Mouse (Mus musculus) heart, embryonic 10.5 days (tissue): ENCODE measurements at regions not wholly inside any gene's neighbourhood (a gene's known extent, or its start where the extent isn't known, plus 50 kb on each side); places are given as distances from the start of the nearest gene placed in this dataset.

Experiments used
- DNase-seq: peaks from one replicate; pipeline ENCODE4 v3.0.0-alpha.2; 2017; ENCODE audit warnings: low spot score
- H3K27ac ChIP-seq: fragments of 300-500 bp; sonication (generic); 2 replicates; pipeline ENCODE4 v1.5.1; 2016; ENCODE audit warnings: mild to moderate bottlenecking
- H3K27me3 ChIP-seq: fragments of 300-500 bp; sonication (generic); 2 replicates; pipeline ENCODE4 v1.6.1; 2016; ENCODE audit warnings: mild to moderate bottlenecking; ENCODE audit not compliant: poor library complexity, insufficient read depth, severe bottlenecking
- H3K36me3 ChIP-seq: fragments of 300-500 bp; sonication (generic); 2 replicates; pipeline ENCODE4 v1.6.1; 2016; ENCODE audit warnings: mild to moderate bottlenecking, moderate library complexity
- H3K4me1 ChIP-seq: fragments of 300-500 bp; sonication (generic); 2 replicates; pipeline ENCODE4 v1.6.1; 2016; ENCODE audit warnings: mild to moderate bottlenecking
- H3K4me3 ChIP-seq: fragments of 300-500 bp; sonication (generic); 2 replicates; pipeline ENCODE4 v1.5.1; 2016; ENCODE audit warnings: mild to moderate bottlenecking, moderate library complexity
- H3K9me3 ChIP-seq: fragments of 300-500 bp; sonication (generic); 2 replicates; pipeline ENCODE4 v1.6.1; 2016; ENCODE audit warnings: mild to moderate bottlenecking, moderate library complexity
- WGBS: fragments of 180-500 bp; shearing (Covaris S2); methylation state at CpG from one replicate; pipeline ENCODE4 v1.1.7; 2016; 5-methylcytosine and 5-hydroxymethylcytosine counted together

GRCm38 (mm10) chr2:102970221-102970620 is 68.8 kb upstream of the Cd44 start:
- no peaks in the 10 kb centered on the region for H3K36me3 ChIP-seq
- H3K9me3 ChIP-seq: no peaks in the 10 kb centered on the region
- no peak for DNase-seq
- H3K4me1 ChIP-seq: peaks cover 8% of the 10 kb centered on the region; the same call in 1 of the 2 replicates
- H3K4me3 ChIP-seq: no peak overlapping the region
- WGBS: 70% methylated on average over 5 of the region's 5 CpGs
- no peaks in the 10 kb centered on the region for H3K27me3 ChIP-seq
- no peak overlapping the region for H3K27ac ChIP-seq

DNA sequence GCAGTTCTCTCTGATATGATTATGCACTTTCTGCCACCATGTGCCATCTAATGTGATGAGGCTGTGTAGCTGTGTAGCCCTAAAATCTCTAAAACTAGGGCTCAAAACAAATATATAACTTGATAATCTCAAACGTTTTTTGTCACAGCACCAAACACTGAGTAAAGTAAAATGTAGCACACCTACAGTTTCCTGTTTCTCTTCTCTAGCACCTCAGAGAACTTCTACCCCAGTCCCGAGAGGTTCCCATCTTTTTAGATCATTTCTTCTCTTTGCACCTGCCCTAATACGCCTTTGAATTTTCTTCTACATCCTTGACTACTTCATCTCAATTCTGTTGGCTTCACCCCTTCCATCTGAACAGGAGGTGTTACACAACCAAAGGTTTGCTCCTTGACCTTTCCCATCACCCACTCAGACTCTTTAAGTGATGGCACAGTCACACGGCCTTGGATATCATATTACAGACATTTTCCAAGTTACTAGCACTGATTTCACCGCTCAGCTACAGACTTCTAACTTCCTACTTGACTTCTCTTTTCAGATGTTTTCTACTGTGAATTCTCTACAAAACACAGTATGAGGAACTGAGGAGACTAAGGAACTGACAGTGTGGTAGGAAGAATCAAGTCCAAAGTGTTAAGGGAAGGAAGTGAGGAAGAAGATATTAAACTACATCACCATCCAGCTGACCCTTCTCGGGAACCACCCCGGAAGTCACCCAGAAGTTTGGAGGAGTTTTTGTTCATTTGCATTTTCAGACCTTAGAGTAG is 66.7 kb upstream of the Cd44 start:
- 76% methylated on average over 7 of the region's 7 CpGs for WGBS
- Histone ChIP-seq H3K4me3 (no peak overlapping the region), H3K36me3 (no peaks in the 10 kb centered on the region), H3K4me1 (peaks cover 8% of the 10 kb centered on the region; the same call in 1 of the 2 replicates), H3K9me3 (no peaks in the 10 kb centered on the region), H3K27me3 (no peaks in the 10 kb centered on the region), H3K27ac (no peak overlapping the region)
- DNase-seq: peak; percentile 13

DNA sequence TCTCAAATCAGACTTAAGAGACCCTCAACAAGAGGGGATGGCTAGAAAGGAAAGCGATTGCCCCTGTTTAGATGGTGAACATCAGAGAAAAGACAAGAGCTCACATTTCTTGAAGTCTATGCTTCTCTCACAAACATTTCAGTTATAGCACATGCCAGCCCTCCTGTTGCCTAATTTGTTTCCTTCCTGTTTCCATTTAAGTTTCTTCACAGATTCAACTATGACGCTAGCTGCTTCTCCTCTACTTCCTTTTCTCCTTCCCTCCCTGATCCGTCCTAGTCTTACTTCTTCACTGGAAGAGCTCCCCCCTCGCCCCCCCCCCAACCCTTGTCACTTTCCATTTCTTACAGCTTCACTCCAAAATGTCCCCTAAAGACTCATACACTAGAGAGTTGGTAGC is 66.0 kb upstream of the Cd44 start:
- 84% methylated on average over 4 of the region's 4 CpGs for WGBS
- no peak overlapping the region for H3K4me3 ChIP-seq
- H3K27me3 ChIP-seq: no peaks in the 10 kb centered on the region
- H3K4me1 ChIP-seq: 0 out of 2 replicates have a peak, but pooled peaks cover 1% of the 10 kb centered on the region
- no peak overlapping the region for H3K27ac ChIP-seq
- DNase-seq: peak; percentile 2
- H3K36me3 ChIP-seq: no peaks in the 10 kb centered on the region
- H3K9me3 ChIP-seq: no peaks in the 10 kb centered on the region

DNA sequence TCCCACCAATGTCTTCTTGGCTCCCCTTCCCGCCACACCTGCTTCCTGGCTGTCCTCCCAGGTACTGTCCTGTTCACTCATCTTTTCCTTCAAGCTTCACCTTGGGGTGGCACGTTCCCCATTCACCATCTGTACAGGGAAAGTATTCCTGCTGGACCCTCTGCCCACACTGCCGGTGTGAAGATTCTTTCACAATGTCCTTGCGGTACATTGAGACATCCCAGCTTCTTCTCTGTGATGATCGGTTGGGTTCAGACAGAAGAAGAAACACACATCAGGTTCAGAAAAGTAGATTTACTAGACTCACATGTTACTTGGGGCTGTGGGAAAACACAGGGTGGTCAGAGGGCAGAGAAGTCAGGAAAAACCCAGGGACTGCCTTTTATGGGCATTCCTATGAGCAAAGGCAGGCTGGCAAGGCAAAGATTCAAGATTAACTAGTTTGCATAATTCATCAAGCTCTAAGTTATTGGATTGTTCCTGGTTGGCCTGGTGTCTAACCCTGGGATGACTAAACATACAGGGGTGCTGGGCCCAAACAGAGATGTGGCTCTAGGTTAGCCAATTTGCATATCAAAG is 57.7 kb upstream of the Cd44 start:
- Histone ChIP-seq H3K9me3 (no peaks in the 10 kb centered on the region), H3K27me3 (no peaks in the 10 kb centered on the region), H3K4me1 (peaks cover 21% of the 10 kb centered on the region), H3K4me3 (no peak overlapping the region), H3K36me3 (no peaks in the 10 kb centered on the region), H3K27ac (peak overlapping the region; percentile 80)
- 90% methylated on average over 5 of the region's 5 CpGs for WGBS
- no peak for DNase-seq

DNA sequence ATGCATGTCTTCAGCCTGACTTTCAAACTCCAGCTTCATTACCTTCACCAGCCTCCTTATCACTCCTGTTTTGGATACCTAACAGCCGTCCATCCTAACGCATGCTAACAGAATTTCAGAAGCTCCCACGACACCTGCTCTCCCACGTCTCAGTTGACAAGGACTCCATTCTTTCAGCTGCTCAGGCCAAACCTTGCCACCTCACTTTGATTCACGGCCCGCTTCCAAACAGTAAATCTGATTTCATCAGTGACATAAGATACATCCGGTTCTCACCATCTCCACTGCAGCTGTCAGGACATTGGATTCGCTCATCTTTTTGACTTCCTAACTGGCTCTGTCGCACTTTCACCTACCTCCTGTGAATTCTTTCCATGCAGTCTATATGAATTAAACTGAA is 57.1 kb upstream of the Cd44 start:
- DNase-seq: no peak
- no peaks in the 10 kb centered on the region for H3K36me3 ChIP-seq
- peak overlapping the region; percentile 80 for H3K27ac ChIP-seq
- WGBS: 75% methylated on average over 9 of the region's 9 CpGs
- no peak overlapping the region for H3K4me3 ChIP-seq
- peaks cover 21% of the 10 kb centered on the region for H3K4me1 ChIP-seq
- H3K27me3 ChIP-seq: no peaks in the 10 kb centered on the region
- H3K9me3 ChIP-seq: no peaks in the 10 kb centered on the region

DNA sequence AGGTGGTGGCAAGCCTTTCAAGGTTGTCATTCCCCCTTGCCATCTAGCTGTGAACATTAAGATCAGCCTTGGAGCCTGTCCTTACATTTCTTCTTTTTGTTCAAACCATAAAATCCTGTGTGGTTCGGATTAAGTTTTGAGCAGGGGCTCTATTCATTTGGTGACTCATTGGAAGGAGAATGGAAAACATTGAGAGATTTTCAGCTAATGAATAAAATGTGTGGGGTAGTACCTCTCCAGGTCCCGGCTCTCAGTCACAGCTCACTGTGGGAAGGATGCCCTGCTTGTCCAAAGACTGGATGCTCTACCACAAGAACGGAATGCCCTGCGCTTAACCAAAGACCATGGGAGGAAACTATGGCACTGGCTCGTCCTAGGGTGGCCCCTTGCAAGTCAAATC is 56.3 kb upstream of the Cd44 start:
- WGBS: 87% methylated on average over 5 of the region's 5 CpGs
- Histone ChIP-seq H3K4me1 (peaks cover 21% of the 10 kb centered on the region), H3K36me3 (no peaks in the 10 kb centered on the region), H3K4me3 (no peak overlapping the region), H3K9me3 (no peaks in the 10 kb centered on the region), H3K27ac (no peak overlapping the region), H3K27me3 (no peaks in the 10 kb centered on the region)
- no peak for DNase-seq

GRCm38 (mm10) chr2:102956858-102957242 is 55.4 kb upstream of the Cd44 start:
- no peak for DNase-seq

GRCm38 (mm10) chr2:102956108-102956857 is 54.8 kb upstream of the Cd44 start:
- WGBS: 84% methylated on average over 7 of the region's 7 CpGs
- no peaks in the 10 kb centered on the region for H3K36me3 ChIP-seq

More at GRCm38 (mm10) chr2:102956858-102957242, 55.4 kb upstream of the Cd44 start:
- WGBS: 84% methylated on average over 6 of the region's 6 CpGs
- no peak overlapping the region for H3K27ac ChIP-seq
- H3K27me3 ChIP-seq: no peaks in the 10 kb centered on the region
- H3K36me3 ChIP-seq: no peaks in the 10 kb centered on the region
- no peak overlapping the region for H3K4me3 ChIP-seq
- peaks cover 21% of the 10 kb centered on the region for H3K4me1 ChIP-seq
- no peaks in the 10 kb centered on the region for H3K9me3 ChIP-seq

GRCm38 (mm10) chr2:102955232-102955631 is 53.8 kb upstream of the Cd44 start:
- Histone ChIP-seq H3K4me3 (no peak overlapping the region), H3K27me3 (no peaks in the 10 kb centered on the region), H3K4me1 (peaks cover 21% of the 10 kb centered on the region), H3K36me3 (no peaks in the 10 kb centered on the region), H3K9me3 (no peaks in the 10 kb centered on the region), H3K27ac (no peak overlapping the region)
- WGBS: 73% methylated on average over 4 of the region's 4 CpGs
- DNase-seq: no peak

More at GRCm38 (mm10) chr2:102956108-102956857, 54.8 kb upstream of the Cd44 start:
- no peaks in the 10 kb centered on the region for H3K9me3 ChIP-seq
- no peak for DNase-seq
- H3K27ac ChIP-seq: no peak overlapping the region
- H3K4me1 ChIP-seq: peaks cover 21% of the 10 kb centered on the region
- H3K27me3 ChIP-seq: no peaks in the 10 kb centered on the region
- no peak overlapping the region for H3K4me3 ChIP-seq
